Mouse (Mus musculus) kidney, postnatal 0 days (tissue): ENCODE results near the gene Cd5l. TPM values are rescaled to one million over a fixed set of nuclear protein-coding genes. Genes with fewer than 3 reads are reported as not detected.
A peak's percentile ranks its signal among the peaks of the same experiment; 100 is the strongest.
"Not testable (repeated sequence)": the region's sequence is repeated elsewhere in the genome, so short reads cannot be mapped to it uniquely, and the experiment has no call there.

Experiments
- ATAC-seq: fragments of 200-750 bp; cut with Nextera tagmentation; replicated peaks from 2 replicates; pipeline ENCODE4 v1.8.0; 2017; ENCODE audit warnings: low read depth, moderate number of reproducible peaks, moderate TSS enrichment, moderate library complexity; ENCODE audit not compliant: low FRiP score
- DNase-seq: peaks from one replicate; pipeline ENCODE4 v3.0.0-alpha.2; 2016; ENCODE audit warnings: low spot score
- H3K27ac ChIP-seq: fragments of 300-500 bp; sonication (generic); 2 replicates; pipeline ENCODE4 v1.5.1; 2014; ENCODE audit warnings: mild to moderate bottlenecking
- H3K27me3 ChIP-seq: fragments of 300-500 bp; sonication (generic); 2 replicates; pipeline ENCODE4 v1.6.1; 2014; ENCODE audit warnings: low read length, mixed read lengths; ENCODE audit not compliant: insufficient read depth
- H3K36me3 ChIP-seq: fragments of 300-500 bp; sonication (generic); 2 replicates; pipeline ENCODE4 v1.6.1; 2014; ENCODE audit warnings: low read length, mixed read lengths; ENCODE audit not compliant: insufficient read depth
- H3K4me1 ChIP-seq: fragments of 300-500 bp; sonication (generic); replicated peaks from 2 replicates; pipeline ENCODE4 v1.6.1; 2014; ENCODE audit warnings: antibody characterized with exemption, low read length, mixed read lengths; ENCODE audit not compliant: insufficient read depth
- H3K4me2 ChIP-seq: fragments of 300-500 bp; sonication (generic); 2 replicates; pipeline ENCODE4 v1.6.1; 2014; ENCODE audit warnings: mild to moderate bottlenecking, low read length, moderate library complexity, mixed read lengths
- H3K4me3 ChIP-seq: fragments of 300-500 bp; sonication (generic); replicated peaks from 2 replicates; pipeline ENCODE4 v1.5.1; 2014; ENCODE audit warnings: low read depth, low read length
- H3K9ac ChIP-seq: fragments of 300-500 bp; sonication (generic); 2 replicates; pipeline ENCODE4 v1.6.1; 2014; ENCODE audit warnings: low read depth, low read length
- H3K9me3 ChIP-seq: fragments of 300-500 bp; sonication (generic); replicated peaks from 2 replicates; pipeline ENCODE4 v1.6.1; 2016; ENCODE audit warnings: low read length, inconsistent platforms, mixed read lengths
- CTCF ChIP-seq: IDR thresholded peaks from 2 replicates; pipeline ENCODE4 v1.5.1; 2016; ENCODE audit warnings: antibody characterized with exemption, low read depth, mild to moderate bottlenecking, moderate library complexity
- WGBS: fragments of 180-500 bp; shearing (Covaris S2); extraction: QIAGEN DNeasy Blood & Tissue Kit; methylation state at CpG from one replicate; pipeline ENCODE4 v1.1.7; 2014; 5-methylcytosine and 5-hydroxymethylcytosine counted together
- polyA plus RNA-seq: library from polyadenylated mRNA; unstranded; fragments of >200 nt; fragmentation: Nextera tagmentation; extraction: Ambion mirVana; gene quantifications from 2 replicates; pipeline ENCODE4 v1.2.1, GENCODE M21; 2015

Gene Cd5l
- 0.06 and 0.09 TPM in 2 replicates for polyA plus RNA-seq

- Histone ChIP-seq H3K27me3 (no peaks in the 10 kb centered on the region), H3K4me1 (no peaks in the 10 kb centered on the region), H3K9ac (no peak within 1 kb of the TSS), H3K4me2 (no peak within 1 kb of the TSS), H3K9me3 (no peaks in the 10 kb centered on the region), H3K4me3 (no peak within 1 kb of the TSS), H3K27ac (no peak within 1 kb of the TSS), H3K36me3 (no peaks in the 10 kb centered on the region)
- no peak for ATAC-seq
- no peak for TF ChIP-seq CTCF
- no peak for DNase-seq
These were observed at the start of gene Cd5l for GRCm38 (mm10) chr3:87357581-87357980. TSS of gene Cd5l (plus strand) at chr3:87357881.

- H3K4me1 ChIP-seq, result no peaks in the 10 kb centered on the region
- H3K9ac ChIP-seq, result no peak overlapping the region
- peak; percentile 56 for TF ChIP-seq CTCF
- 55% methylated on average over 2 of the region's 2 CpGs for WGBS
- H3K27me3 ChIP-seq, result no peaks in the 10 kb centered on the region
- no peaks in the 10 kb centered on the region for H3K9me3 ChIP-seq
- H3K27ac ChIP-seq, result no peak overlapping the region
- ATAC-seq, result no peak
- no peak overlapping the region for H3K4me2 ChIP-seq
- no peak overlapping the region for H3K4me3 ChIP-seq
- peak; percentile 45 for DNase-seq
- H3K36me3 ChIP-seq, result no peaks in the 10 kb centered on the region
These were observed 47.8 kb upstream of the Cd5l start for GRCm38 (mm10) chr3:87309922-87310321.

- WGBS, result 47% methylated on average over 4 of the region's 4 CpGs
- DNase-seq (no peak), ATAC-seq (no peak)
- TF ChIP-seq CTCF, result no peak
- H3K36me3 ChIP-seq, result no peaks in the 10 kb centered on the region
- H3K9ac ChIP-seq, result no peak overlapping the region
- H3K27me3 ChIP-seq, result no peaks in the 10 kb centered on the region
- H3K9me3 ChIP-seq, result no peaks in the 10 kb centered on the region
- H3K27ac ChIP-seq, result no peak overlapping the region
- H3K4me1 ChIP-seq, result no peaks in the 10 kb centered on the region
- no peak overlapping the region for H3K4me2 ChIP-seq
- no peak overlapping the region for H3K4me3 ChIP-seq
These were observed 35.1 kb upstream of the Cd5l start for GRCm38 (mm10) chr3:87322557-87322956.

- Histone ChIP-seq H3K9me3 (no peaks in the 10 kb centered on the region), H3K27ac (no peak overlapping the region), H3K27me3 (no peaks in the 10 kb centered on the region), H3K9ac (no peak overlapping the region), H3K36me3 (no peaks in the 10 kb centered on the region), H3K4me1 (no peaks in the 10 kb centered on the region), H3K4me2 (no peak overlapping the region), H3K4me3 (no peak overlapping the region)
- ATAC-seq (no peak), DNase-seq (peak; percentile 56)
- peak; percentile 73 for TF ChIP-seq CTCF
- WGBS, result 14% methylated on average over 3 of the region's 3 CpGs
These were observed 33.9 kb upstream of the Cd5l start for GRCm38 (mm10) chr3:87323778-87324177.

- TF ChIP-seq CTCF, result no peak
- 89% methylated on average over 5 of the region's 5 CpGs for WGBS
- H3K4me2 ChIP-seq, result no peak overlapping the region
- no peaks in the 10 kb centered on the region for H3K27me3 ChIP-seq
- H3K27ac ChIP-seq, result no peak overlapping the region
- DNase-seq (no peak), ATAC-seq (no peak)
- H3K9me3 ChIP-seq, result no peaks in the 10 kb centered on the region
- H3K36me3 ChIP-seq, result no peaks in the 10 kb centered on the region
- no peaks in the 10 kb centered on the region for H3K4me1 ChIP-seq
- no peak overlapping the region for H3K9ac ChIP-seq
- no peak overlapping the region for H3K4me3 ChIP-seq
These were observed 19.8 kb upstream of the Cd5l start for GRCm38 (mm10) chr3:87337899-87338298.

- H3K27me3 ChIP-seq, H3K9me3 ChIP-seq, DNase-seq, H3K36me3 ChIP-seq, H3K4me1 ChIP-seq, H3K4me3 ChIP-seq, H3K9ac ChIP-seq, ATAC-seq, H3K4me2 ChIP-seq, H3K27ac ChIP-seq: not testable (repeated sequence)
- 84% methylated on average over 2 of the region's 2 CpGs for WGBS
These were observed 6.7 kb upstream of the Cd5l start for GRCm38 (mm10) chr3:87350992-87351391.

- no peaks in the 10 kb centered on the region for H3K27me3 ChIP-seq
- ATAC-seq (no peak), DNase-seq (no peak)
- H3K4me3 ChIP-seq, result no peak overlapping the region
- H3K36me3 ChIP-seq, result no peaks in the 10 kb centered on the region
- H3K4me1 ChIP-seq, result no peaks in the 10 kb centered on the region
- TF ChIP-seq CTCF, result no peak
- no peaks in the 10 kb centered on the region for H3K9me3 ChIP-seq
- H3K27ac ChIP-seq, result no peak overlapping the region
- H3K9ac ChIP-seq, result no peak overlapping the region
- no peak overlapping the region for H3K4me2 ChIP-seq
These were observed 1.5 kb downstream of the Cd5l start for GRCm38 (mm10) chr3:87359215-87359614.
